Mouse (Mus musculus): ENCODE results near the gene Ttbk1. TPM values are rescaled to one million over a fixed set of nuclear protein-coding genes. Genes with fewer than 3 reads are reported as not detected.

Ttbk1 gene
- polyA plus RNA-seq, 1 experiment, result 0.01 TPM

- TF ChIP-seq GATA1 (IDR thresholded peaks at IDR 0.05; ENCODE audit: low read length) (no peak), TAL1 (IDR thresholded peaks at IDR 0.05; ENCODE audit: low read length) (no peak)
- Histone ChIP-seq H3K4me1 (ENCODE audit: control insufficient read depth) (peaks cover 5% of the 10 kb centered on the region), H3K36me3 (ENCODE audit: control insufficient read depth) (no peaks in the 10 kb centered on the region), H3K9me3 (ENCODE audit: control insufficient read depth, low read length) (no peaks in the 10 kb centered on the region), H3K4me3 (replicated peaks) (no peak overlapping the region), H3K27me3 (ENCODE audit: control insufficient read depth) (peaks cover 73% of the 10 kb centered on the region)
Observed at GRCm38 (mm10) chr17:46455110-46455691, 32.3 kb downstream of the Ttbk1 start.

GRCm38 (mm10) chr17:46454539-46454938 is 32.9 kb downstream of the Ttbk1 start:
- Histone ChIP-seq H3K36me3 (ENCODE audit: control insufficient read depth) (no peaks in the 10 kb centered on the region), H3K4me1 (ENCODE audit: control insufficient read depth) (peaks cover 5% of the 10 kb centered on the region), H3K27me3 (ENCODE audit: control insufficient read depth) (peaks cover 66% of the 10 kb centered on the region), H3K9me3 (ENCODE audit: control insufficient read depth, low read length) (no peaks in the 10 kb centered on the region), H3K4me3 (replicated peaks) (no peak overlapping the region)
- no peak for TF ChIP-seq GATA1 (IDR thresholded peaks at IDR 0.05; ENCODE audit: low read length)
- TF ChIP-seq TAL1 (IDR thresholded peaks at IDR 0.05; ENCODE audit: low read length), result no peak

GRCm38 (mm10) chr17:46453970-46454411 is 33.5 kb downstream of the Ttbk1 start:
- Histone ChIP-seq H3K36me3 (ENCODE audit: control insufficient read depth) (no peaks in the 10 kb centered on the region), H3K4me3 (replicated peaks) (no peak overlapping the region), H3K4me1 (ENCODE audit: control insufficient read depth) (peaks cover 5% of the 10 kb centered on the region), H3K27me3 (ENCODE audit: control insufficient read depth) (peaks cover 62% of the 10 kb centered on the region), H3K9me3 (ENCODE audit: control insufficient read depth, low read length) (no peaks in the 10 kb centered on the region)
- TF ChIP-seq GATA1 (IDR thresholded peaks at IDR 0.05; ENCODE audit: low read length) (no peak), TAL1 (IDR thresholded peaks at IDR 0.05; ENCODE audit: low read length) (no peak)

- Histone ChIP-seq H3K27me3 (ENCODE audit: control insufficient read depth) (peaks cover 58% of the 10 kb centered on the region), H3K9me3 (ENCODE audit: control insufficient read depth, low read length) (no peaks in the 10 kb centered on the region), H3K4me3 (replicated peaks) (no peak overlapping the region), H3K4me1 (ENCODE audit: control insufficient read depth) (peaks cover 5% of the 10 kb centered on the region), H3K36me3 (ENCODE audit: control insufficient read depth) (no peaks in the 10 kb centered on the region)
- TF ChIP-seq TAL1 (IDR thresholded peaks at IDR 0.05; ENCODE audit: low read length), result no peak
- TF ChIP-seq GATA1 (IDR thresholded peaks at IDR 0.05; ENCODE audit: low read length), result no peak
Observed at GRCm38 (mm10) chr17:46453302-46453948, 34.0 kb downstream of the Ttbk1 start.

- H3K27me3 ChIP-seq (ENCODE audit: control insufficient read depth), result peaks cover 51% of the 10 kb centered on the region
- TF ChIP-seq GATA1 (IDR thresholded peaks at IDR 0.05; ENCODE audit: low read length) (no peak), TAL1 (IDR thresholded peaks at IDR 0.05; ENCODE audit: low read length) (no peak)
- no peaks in the 10 kb centered on the region for H3K9me3 ChIP-seq (ENCODE audit: control insufficient read depth, low read length)
- no peak overlapping the region for H3K4me3 ChIP-seq (replicated peaks)
- no peaks in the 10 kb centered on the region; the same call in 1 of the 2 replicates for H3K4me1 ChIP-seq (ENCODE audit: control insufficient read depth)
- no peaks in the 10 kb centered on the region for H3K36me3 ChIP-seq (ENCODE audit: control insufficient read depth)
Observed at GRCm38 (mm10) chr17:46452683-46453082, 34.8 kb downstream of the Ttbk1 start.

- Histone ChIP-seq H3K27me3 (ENCODE audit: control insufficient read depth) (peaks cover 40% of the 10 kb centered on the region), H3K9me3 (ENCODE audit: control insufficient read depth, low read length) (no peaks in the 10 kb centered on the region), H3K4me3 (replicated peaks) (no peak overlapping the region), H3K36me3 (ENCODE audit: control insufficient read depth) (no peaks in the 10 kb centered on the region), H3K4me1 (ENCODE audit: control insufficient read depth) (no peaks in the 10 kb centered on the region)
- no peak for TF ChIP-seq TAL1 (IDR thresholded peaks at IDR 0.05; ENCODE audit: low read length)
- no peak for TF ChIP-seq GATA1 (IDR thresholded peaks at IDR 0.05; ENCODE audit: low read length)
Observed at GRCm38 (mm10) chr17:46446264-46446663, 41.2 kb downstream of the Ttbk1 start.

- Histone ChIP-seq H3K27me3 (ENCODE audit: control insufficient read depth) (peaks cover 40% of the 10 kb centered on the region), H3K9me3 (ENCODE audit: control insufficient read depth, low read length) (no peaks in the 10 kb centered on the region), H3K4me3 (replicated peaks) (no peak overlapping the region), H3K36me3 (ENCODE audit: control insufficient read depth) (no peaks in the 10 kb centered on the region), H3K4me1 (ENCODE audit: control insufficient read depth) (no peaks in the 10 kb centered on the region)
- TF ChIP-seq GATA1 (IDR thresholded peaks at IDR 0.05; ENCODE audit: low read length) (no peak), TAL1 (IDR thresholded peaks at IDR 0.05; ENCODE audit: low read length) (no peak)
Observed at GRCm38 (mm10) chr17:46444839-46445579, 42.5 kb downstream of the Ttbk1 start.

GRCm38 (mm10) chr17:46439176-46439575 is 48.3 kb downstream of the Ttbk1 start:
- peaks cover 23% of the 10 kb centered on the region for H3K27me3 ChIP-seq (ENCODE audit: control insufficient read depth)
- H3K9me3 ChIP-seq (ENCODE audit: control insufficient read depth, low read length), result no peaks in the 10 kb centered on the region
- no peaks in the 10 kb centered on the region for H3K36me3 ChIP-seq (ENCODE audit: control insufficient read depth)
- H3K4me3 ChIP-seq (replicated peaks), result no peak overlapping the region
- H3K4me1 ChIP-seq (ENCODE audit: control insufficient read depth), result no peaks in the 10 kb centered on the region
- TF ChIP-seq GATA1 (IDR thresholded peaks at IDR 0.05; ENCODE audit: low read length) (no peak), TAL1 (IDR thresholded peaks at IDR 0.05; ENCODE audit: low read length) (no peak)

- no peaks in the 10 kb centered on the region for H3K36me3 ChIP-seq (ENCODE audit: control insufficient read depth)
- H3K4me3 ChIP-seq (replicated peaks), result no peak within 1 kb of the TSS
- no peaks in the 10 kb centered on the region for H3K9me3 ChIP-seq (ENCODE audit: control insufficient read depth, low read length)
- no peaks in the 10 kb centered on the region for H3K4me1 ChIP-seq (ENCODE audit: control insufficient read depth)
- H3K27me3 ChIP-seq (ENCODE audit: control insufficient read depth), result peaks cover 19% of the 10 kb centered on the region
- no peak for TF ChIP-seq TAL1 (IDR thresholded peaks at IDR 0.05; ENCODE audit: low read length)
Observed at GRCm38 (mm10) chr17:46438298-46438873, 49.1 kb downstream of the Ttbk1 start, which contains the start of gene Slc22a7. TSS of gene Slc22a7 (minus strand) at chr17:46438457.
